Mouse (Mus musculus): Measurements from ENCODE around the gene Neurl1a. TPM values are rescaled to one million over a fixed set of nuclear protein-coding genes. Genes with fewer than 3 reads are reported as not detected.

Gene Neurl1a
- polyA plus RNA-seq, 1 experiment from 2014 or later: 8.0 TPM

DNA sequence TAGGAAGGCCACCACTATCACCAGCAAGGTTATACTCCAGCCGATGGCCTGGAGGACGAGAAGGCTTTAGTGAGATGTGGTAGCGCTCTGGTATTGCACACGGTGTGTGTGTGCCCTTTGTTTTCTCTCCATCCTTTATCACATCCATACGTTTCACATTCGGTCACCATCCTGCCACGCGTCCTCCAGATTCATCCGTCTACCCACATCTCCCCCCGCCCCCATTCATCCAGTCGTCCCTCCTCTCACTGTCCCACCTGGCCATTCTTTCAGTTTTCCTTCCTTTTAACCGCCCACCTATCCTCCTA is 26.6 kb upstream of the Neurl1a start:
- WGBS: 53% methylated on average over 12 of the region's 12 CpGs
- Histone ChIP-seq H3K9ac (no peak overlapping the region), H3K4me2 (peak overlapping the region; percentile 55), H3K4me3 (ENCODE audit: low read depth, low read length) (no peak overlapping the region; the same call in 1 of the 2 replicates), H3K27me3 (ENCODE audit: insufficient read depth, low read length) (peaks cover 11% of the 10 kb centered on the region; the same call in 1 of the 2 replicates), H3K9me3 (ENCODE audit: low read depth, low read length) (no peaks in the 10 kb centered on the region), H3K27ac (ENCODE audit: low read depth) (no peak overlapping the region), H3K36me3 (ENCODE audit: insufficient read depth) (no peaks in the 10 kb centered on the region), H3K4me1 (ENCODE audit: insufficient read depth) (no peaks in the 10 kb centered on the region; the same call in 1 of the 2 replicates)
- ATAC-seq (ENCODE audit: insufficient read depth) (no peak), DNase-seq (no peak)
- TF ChIP-seq CTCF (IDR thresholded peaks at IDR 0.05; ENCODE audit: low read depth): no peak

DNA sequence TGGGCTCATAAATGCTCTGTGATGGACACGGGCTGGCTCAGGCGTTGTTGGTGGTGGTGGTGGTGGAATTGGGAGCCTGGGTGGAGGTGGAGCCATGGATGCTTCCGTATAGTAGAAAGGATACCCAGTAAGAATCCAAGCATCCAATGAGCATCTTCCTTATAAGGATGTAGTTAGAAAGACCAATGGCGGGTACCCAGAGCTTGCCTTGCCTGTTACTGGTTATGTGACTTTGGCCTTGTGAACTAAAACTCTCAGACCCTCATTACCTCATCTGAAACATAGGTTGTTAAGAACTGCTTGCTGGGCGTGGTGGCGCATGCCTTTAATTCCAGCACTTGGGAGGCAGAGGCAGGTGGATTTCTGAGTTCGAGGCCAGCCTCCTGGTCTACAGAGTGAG is 24.9 kb upstream of the Neurl1a start:
- no peak overlapping the region for H3K4me3 ChIP-seq (ENCODE audit: low read depth, low read length)
- H3K9me3 ChIP-seq (ENCODE audit: low read depth, low read length): no peaks in the 10 kb centered on the region
- ATAC-seq (ENCODE audit: insufficient read depth) (no peak), DNase-seq (no peak)
- 81% methylated on average over 7 of the region's 7 CpGs for WGBS
- no peak overlapping the region for H3K4me2 ChIP-seq
- H3K9ac ChIP-seq: no peak overlapping the region
- no peak for TF ChIP-seq CTCF (IDR thresholded peaks at IDR 0.05; ENCODE audit: low read depth)
- H3K4me1 ChIP-seq (ENCODE audit: insufficient read depth): no peaks in the 10 kb centered on the region; the same call in 1 of the 2 replicates
- no peaks in the 10 kb centered on the region for H3K36me3 ChIP-seq (ENCODE audit: insufficient read depth)
- H3K27me3 ChIP-seq (ENCODE audit: insufficient read depth, low read length): peaks cover 11% of the 10 kb centered on the region; the same call in 1 of the 2 replicates
- no peak overlapping the region for H3K27ac ChIP-seq (ENCODE audit: low read depth)

DNA sequence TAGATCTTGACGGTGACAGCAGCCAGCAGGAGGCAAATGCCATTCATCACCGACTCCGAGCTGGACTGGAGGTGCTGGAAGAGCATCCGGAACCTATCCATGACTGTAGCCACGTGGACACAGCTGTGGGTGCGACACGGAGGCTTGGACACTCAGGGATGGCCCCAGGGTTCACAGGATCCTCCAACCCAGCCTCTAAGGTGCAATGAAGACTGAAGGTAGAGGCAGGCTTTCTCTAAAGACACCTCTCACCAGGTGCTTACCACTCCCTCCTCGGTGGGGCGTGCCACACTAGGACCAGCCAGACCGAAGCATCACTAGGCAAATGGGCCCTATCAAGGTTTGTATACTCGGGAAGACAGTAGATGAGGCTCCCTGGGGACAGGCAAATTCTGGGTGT is 21.0 kb upstream of the Neurl1a start, which contains the start of gene Calhm3:
Calhm3 (minus strand) TSS at position 101 of the 400 bp plus-strand sequence.
- no peak for DNase-seq
- 68% methylated on average over 11 of the region's 11 CpGs for WGBS
- H3K36me3 ChIP-seq (ENCODE audit: insufficient read depth): no peaks in the 10 kb centered on the region
- no peaks in the 10 kb centered on the region for H3K9me3 ChIP-seq (ENCODE audit: low read depth, low read length)
- no peak for ATAC-seq (ENCODE audit: insufficient read depth)
- H3K9ac ChIP-seq: no peak within 1 kb of the TSS
- H3K4me2 ChIP-seq: no peak within 1 kb of the TSS
- H3K27me3 ChIP-seq (ENCODE audit: insufficient read depth, low read length): no peaks in the 10 kb centered on the region
- H3K4me3 ChIP-seq (ENCODE audit: low read depth, low read length): no peak within 1 kb of the TSS
- H3K27ac ChIP-seq (ENCODE audit: low read depth): no peak within 1 kb of the TSS
- no peaks in the 10 kb centered on the region for H3K4me1 ChIP-seq (ENCODE audit: insufficient read depth)
- no peak for TF ChIP-seq CTCF (IDR thresholded peaks at IDR 0.05; ENCODE audit: low read depth)

- Histone ChIP-seq H3K27me3 (ENCODE audit: insufficient read depth, low read length) (no peaks in the 10 kb centered on the region), H3K4me3 (ENCODE audit: low read depth, low read length) (no peak overlapping the region), H3K4me2 (no peak overlapping the region), H3K27ac (ENCODE audit: low read depth) (no peak overlapping the region), H3K9ac (no peak overlapping the region), H3K4me1 (ENCODE audit: insufficient read depth) (no peaks in the 10 kb centered on the region), H3K36me3 (ENCODE audit: insufficient read depth) (no peaks in the 10 kb centered on the region), H3K9me3 (ENCODE audit: low read depth, low read length) (no peaks in the 10 kb centered on the region)
- no peak for ATAC-seq (ENCODE audit: insufficient read depth)
- WGBS: 55% methylated on average over 4 of the region's 4 CpGs
- TF ChIP-seq CTCF (IDR thresholded peaks at IDR 0.05; ENCODE audit: low read depth): no peak
- DNase-seq: no peak
Observed at GRCm38 (mm10) chr19:47161669-47162068, 17.0 kb upstream of the Neurl1a start.

DNA sequence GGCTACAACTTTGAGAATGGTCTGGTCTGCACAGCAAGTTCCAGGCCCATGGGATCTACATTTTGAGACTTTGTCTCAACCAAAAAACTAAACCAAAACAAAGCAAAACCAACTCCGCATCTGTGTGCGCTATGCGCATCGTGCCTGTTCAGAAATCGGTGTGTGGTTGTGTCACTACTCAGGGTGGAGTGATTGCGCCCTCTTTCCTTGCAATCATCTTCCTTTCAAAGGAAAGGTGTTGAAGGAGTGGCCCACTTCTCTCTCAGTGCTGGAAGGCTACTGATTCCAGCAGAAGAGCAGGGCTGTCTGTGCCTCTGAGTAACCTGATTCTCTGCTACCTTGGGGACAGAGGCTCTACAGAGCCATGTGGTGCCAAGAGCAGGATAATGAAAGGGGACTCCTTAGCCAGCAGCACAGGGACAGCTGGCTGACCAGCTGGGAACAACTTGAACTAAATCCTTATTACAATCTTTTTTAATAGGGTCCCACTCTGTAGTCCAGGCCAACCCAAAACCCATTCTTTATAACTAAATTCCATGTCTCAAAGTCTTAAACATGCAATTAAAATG is 15.4 kb upstream of the Neurl1a start:
- no peak for DNase-seq
- Histone ChIP-seq H3K27me3 (ENCODE audit: insufficient read depth, low read length) (no peaks in the 10 kb centered on the region), H3K27ac (ENCODE audit: low read depth) (no peak overlapping the region), H3K36me3 (ENCODE audit: insufficient read depth) (no peaks in the 10 kb centered on the region), H3K9me3 (ENCODE audit: low read depth, low read length) (no peaks in the 10 kb centered on the region), H3K9ac (no peak overlapping the region), H3K4me1 (ENCODE audit: insufficient read depth) (no peaks in the 10 kb centered on the region), H3K4me2 (no peak overlapping the region), H3K4me3 (ENCODE audit: low read depth, low read length) (no peak overlapping the region)
- WGBS: 93% methylated on average over 6 of the region's 6 CpGs
- no peak for ATAC-seq (ENCODE audit: insufficient read depth)
- no peak for TF ChIP-seq CTCF (IDR thresholded peaks at IDR 0.05; ENCODE audit: low read depth)

- DNase-seq (no peak), ATAC-seq (ENCODE audit: insufficient read depth) (no peak)
- Histone ChIP-seq H3K4me3 (ENCODE audit: low read depth, low read length) (no peak overlapping the region), H3K27ac (ENCODE audit: low read depth) (no peak overlapping the region), H3K27me3 (ENCODE audit: insufficient read depth, low read length) (no peaks in the 10 kb centered on the region), H3K4me1 (ENCODE audit: insufficient read depth) (no peaks in the 10 kb centered on the region), H3K9ac (no peak overlapping the region), H3K9me3 (ENCODE audit: low read depth, low read length) (no peaks in the 10 kb centered on the region), H3K4me2 (no peak overlapping the region), H3K36me3 (ENCODE audit: insufficient read depth) (no peaks in the 10 kb centered on the region)
- TF ChIP-seq CTCF (IDR thresholded peaks at IDR 0.05; ENCODE audit: low read depth): no peak
- WGBS: 27% methylated on average over 3 of the region's 3 CpGs
Observed at GRCm38 (mm10) chr19:47166758-47167157, 11.9 kb upstream of the Neurl1a start.

GRCm38 (mm10) chr19:47167617-47168214 is 10.9 kb upstream of the Neurl1a start:
- Histone ChIP-seq H3K4me3 (ENCODE audit: low read depth, low read length) (no peak overlapping the region), H3K4me2 (peak overlapping the region; percentile 52; the same call in 1 of the 2 replicates), H3K27ac (ENCODE audit: low read depth) (no peak overlapping the region), H3K36me3 (ENCODE audit: insufficient read depth) (no peaks in the 10 kb centered on the region), H3K9me3 (ENCODE audit: low read depth, low read length) (no peaks in the 10 kb centered on the region), H3K27me3 (ENCODE audit: insufficient read depth, low read length) (no peaks in the 10 kb centered on the region), H3K4me1 (ENCODE audit: insufficient read depth) (no peaks in the 10 kb centered on the region), H3K9ac (no peak overlapping the region)
- 43% methylated on average over 7 of the region's 7 CpGs for WGBS
- peak; percentile 14; the same call in 1 of the 2 replicates for ATAC-seq (ENCODE audit: insufficient read depth)
- TF ChIP-seq CTCF (IDR thresholded peaks at IDR 0.05; ENCODE audit: low read depth): no peak
- DNase-seq: no peak

All from lung, embryonic 14.5 days (tissue).